Mouse (Mus musculus) kidney, embryonic 14.5 days (tissue): Measurements from ENCODE around the gene Steap3. TPM values are rescaled to one million over a fixed set of nuclear protein-coding genes. Genes with fewer than 3 reads are reported as not detected.

Experiments
- ATAC-seq: fragments of 200-750 bp; cut with Nextera tagmentation; 2 replicates; pipeline ENCODE4 v1.8.0; 2017; ENCODE audit warnings: moderate number of reproducible peaks, mild to moderate bottlenecking, moderate TSS enrichment, moderate library complexity; ENCODE audit not compliant: low FRiP score, low TSS enrichment
- H3K27ac ChIP-seq: fragments of 300-500 bp; sonication (generic); 2 replicates; pipeline ENCODE4 v1.5.1; 2014; ENCODE audit warnings: low read depth, mild to moderate bottlenecking, low read length, moderate library complexity, mixed read lengths
- H3K27me3 ChIP-seq: fragments of 300-500 bp; sonication (generic); 2 replicates; pipeline ENCODE4 v1.6.1; 2014; ENCODE audit warnings: mild to moderate bottlenecking, low read length; ENCODE audit not compliant: control insufficient read depth, insufficient read depth
- H3K36me3 ChIP-seq: fragments of 300-500 bp; sonication (generic); 2 replicates; pipeline ENCODE4 v1.6.1; 2014; ENCODE audit warnings: low read length, mixed read lengths; ENCODE audit not compliant: control insufficient read depth, insufficient read depth
- H3K4me1 ChIP-seq: fragments of 300-500 bp; sonication (generic); 2 replicates; pipeline ENCODE4 v1.6.1; 2014; ENCODE audit warnings: low read length, mixed read lengths; ENCODE audit not compliant: control insufficient read depth, insufficient read depth
- H3K4me2 ChIP-seq: fragments of 300-500 bp; sonication (generic); replicated peaks from 2 replicates; pipeline ENCODE4 v1.6.1; 2014; ENCODE audit warnings: low read depth, mild to moderate bottlenecking, low read length
- H3K4me3 ChIP-seq: fragments of 300-500 bp; sonication (generic); 2 replicates; pipeline ENCODE4 v1.5.1; 2014; ENCODE audit warnings: mild to moderate bottlenecking, low read length
- H3K9ac ChIP-seq: fragments of 300-500 bp; sonication (generic); 2 replicates; pipeline ENCODE4 v1.6.1; 2014; ENCODE audit warnings: low read depth, mild to moderate bottlenecking, low read length, moderate library complexity
- H3K9me3 ChIP-seq: fragments of 300-500 bp; sonication (generic); 2 replicates; pipeline ENCODE4 v1.6.1; 2016; ENCODE audit warnings: low read length; ENCODE audit not compliant: control insufficient read depth
- WGBS: fragments of 180-500 bp; shearing (Covaris S2); extraction: QIAGEN DNeasy Blood & Tissue Kit; methylation state at CpG from one replicate; pipeline ENCODE4 v1.1.7; 2014; 5-methylcytosine and 5-hydroxymethylcytosine counted together
- polyA plus RNA-seq: library from polyadenylated mRNA; unstranded; fragments of >200 nt; fragmentation: Nextera tagmentation; extraction: Ambion mirVana; gene quantifications from 2 replicates; pipeline ENCODE4 v1.2.1, GENCODE M21; 2014

The Steap3 gene
- polyA plus RNA-seq, 1 experiment from 2014 or later, result 2.2 TPM

- Histone ChIP-seq H3K36me3 (no peaks in the 10 kb centered on the region), H3K4me2 (no peak overlapping the region), H3K9me3 (peaks cover 4% of the 10 kb centered on the region; the same call in 1 of the 2 replicates), H3K4me3 (no peak overlapping the region), H3K9ac (no peak overlapping the region), H3K27me3 (no peaks in the 10 kb centered on the region), H3K4me1 (no peaks in the 10 kb centered on the region), H3K27ac (no peak overlapping the region)
- 92% methylated on average over 6 of the region's 6 CpGs for WGBS
- no peak for ATAC-seq
These were observed 83.3 kb downstream of the Steap3 start for GRCm38 (mm10) chr1:120189206-120189605.

DNA sequence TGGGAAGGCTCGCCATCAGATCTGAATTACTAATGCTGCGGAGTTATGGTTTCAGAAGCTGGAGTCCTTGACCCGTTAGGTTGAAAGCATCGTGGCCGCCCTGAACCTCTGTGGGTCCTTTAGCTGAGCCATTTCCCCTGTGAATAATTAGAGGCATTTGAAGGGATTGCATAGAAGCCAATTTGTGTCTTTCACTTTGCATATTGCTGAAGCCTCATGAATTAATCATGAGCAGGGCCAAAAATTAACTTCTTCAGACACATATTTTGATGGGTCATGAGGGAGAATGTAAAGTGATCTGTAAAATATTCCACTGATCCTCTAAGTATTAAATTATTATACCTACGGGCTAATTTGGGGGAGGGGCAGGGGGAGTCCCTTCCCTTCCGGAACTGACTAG is 85.4 kb downstream of the Steap3 start:
- Histone ChIP-seq H3K36me3 (no peaks in the 10 kb centered on the region), H3K4me3 (no peak overlapping the region), H3K9ac (no peak overlapping the region), H3K4me2 (no peak overlapping the region), H3K4me1 (no peaks in the 10 kb centered on the region), H3K27ac (no peak overlapping the region), H3K27me3 (no peaks in the 10 kb centered on the region), H3K9me3 (peaks cover 4% of the 10 kb centered on the region; the same call in 1 of the 2 replicates)
- ATAC-seq, result no peak
- 72% methylated on average over 7 of the region's 7 CpGs for WGBS

GRCm38 (mm10) chr1:120186655-120187054 is 85.8 kb downstream of the Steap3 start:
- Histone ChIP-seq H3K27me3 (no peaks in the 10 kb centered on the region), H3K27ac (no peak overlapping the region), H3K4me3 (no peak overlapping the region), H3K4me2 (no peak overlapping the region), H3K36me3 (no peaks in the 10 kb centered on the region), H3K9me3 (peaks cover 3% of the 10 kb centered on the region; the same call in 1 of the 2 replicates), H3K4me1 (no peaks in the 10 kb centered on the region), H3K9ac (no peak overlapping the region)
- 70% methylated on average over 9 of the region's 9 CpGs for WGBS
- ATAC-seq, result no peak

DNA sequence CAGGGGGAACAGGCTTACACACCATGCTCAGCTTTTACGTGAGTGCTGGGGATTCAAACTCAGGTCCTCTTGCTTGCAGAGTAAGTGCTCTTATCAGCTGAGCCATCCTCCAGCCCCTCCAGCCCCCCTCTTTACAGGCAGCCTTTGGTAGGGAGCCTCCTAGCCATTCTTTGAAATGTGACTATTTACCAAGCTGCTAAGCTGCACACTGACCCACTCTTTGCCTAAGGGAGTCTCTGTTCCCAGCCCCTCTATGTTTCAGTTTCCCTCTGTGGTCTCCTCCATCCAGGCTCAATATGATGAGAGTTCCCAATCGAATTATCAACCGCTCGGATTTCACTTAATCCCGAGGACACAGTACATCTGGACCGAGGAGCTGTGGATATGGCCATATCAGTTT is 86.3 kb downstream of the Steap3 start:
- H3K4me1 ChIP-seq, result no peaks in the 10 kb centered on the region
- no peak overlapping the region for H3K4me2 ChIP-seq
- WGBS, result 70% methylated on average over 6 of the region's 6 CpGs
- H3K9me3 ChIP-seq, result no peaks in the 10 kb centered on the region
- no peak overlapping the region for H3K4me3 ChIP-seq
- ATAC-seq, result no peak
- no peak overlapping the region for H3K27ac ChIP-seq
- no peak overlapping the region for H3K9ac ChIP-seq
- H3K27me3 ChIP-seq, result no peaks in the 10 kb centered on the region
- no peaks in the 10 kb centered on the region for H3K36me3 ChIP-seq

GRCm38 (mm10) chr1:120177141-120177540 is 95.4 kb downstream of the Steap3 start:
- 79% methylated on average over 8 of the region's 8 CpGs for WGBS
- no peaks in the 10 kb centered on the region for H3K9me3 ChIP-seq

GRCm38 (mm10) chr1:120176313-120176712 is 96.2 kb downstream of the Steap3 start:
- peak; percentile 78 for ATAC-seq
- WGBS, result 3% methylated on average over 14 of the region's 14 CpGs
- H3K27ac ChIP-seq, result no peak overlapping the region

More at GRCm38 (mm10) chr1:120177141-120177540, 95.4 kb downstream of the Steap3 start:
- Histone ChIP-seq H3K4me2 (no peak overlapping the region), H3K27ac (no peak overlapping the region), H3K4me1 (peaks cover 4% of the 10 kb centered on the region; the same call in 1 of the 2 replicates), H3K4me3 (no peak overlapping the region), H3K36me3 (no peaks in the 10 kb centered on the region), H3K27me3 (no peaks in the 10 kb centered on the region), H3K9ac (no peak overlapping the region)
- no peak for ATAC-seq

DNA sequence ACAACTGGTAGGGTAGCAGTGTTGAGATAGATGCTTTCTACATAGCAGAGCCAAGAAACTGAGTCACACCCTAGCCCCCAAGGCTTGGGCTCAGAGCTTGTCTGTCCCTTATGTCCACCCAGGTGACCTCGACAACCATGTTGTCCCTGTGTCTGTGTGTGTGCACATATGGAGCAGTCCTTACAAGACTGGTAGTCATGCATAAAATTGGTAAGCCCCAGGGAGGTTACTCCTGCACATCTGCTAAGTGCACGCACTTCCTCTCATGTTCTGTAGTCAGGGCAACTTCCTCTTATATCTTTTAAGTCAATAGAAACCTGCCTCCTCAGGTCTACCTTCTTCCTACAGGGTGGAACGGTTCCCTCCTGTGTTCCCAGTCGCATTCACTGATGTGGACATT is 97.5 kb downstream of the Steap3 start:
- H3K36me3 ChIP-seq, result no peaks in the 10 kb centered on the region
- no peak overlapping the region for H3K9ac ChIP-seq
- no peak overlapping the region for H3K4me3 ChIP-seq
- H3K27me3 ChIP-seq, result no peaks in the 10 kb centered on the region
- H3K4me2 ChIP-seq, result no peak overlapping the region
- no peak overlapping the region for H3K27ac ChIP-seq
- H3K9me3 ChIP-seq, result no peaks in the 10 kb centered on the region
- no peak for ATAC-seq
- H3K4me1 ChIP-seq, result peaks cover 4% of the 10 kb centered on the region; the same call in 1 of the 2 replicates
- 79% methylated on average over 4 of the region's 4 CpGs for WGBS

More at GRCm38 (mm10) chr1:120176313-120176712, 96.2 kb downstream of the Steap3 start:
- no peaks in the 10 kb centered on the region for H3K27me3 ChIP-seq
- H3K9me3 ChIP-seq, result no peaks in the 10 kb centered on the region
- peaks cover 4% of the 10 kb centered on the region; the same call in 1 of the 2 replicates for H3K4me1 ChIP-seq
- no peak overlapping the region for H3K4me2 ChIP-seq
- H3K4me3 ChIP-seq, result no peak overlapping the region
- no peak overlapping the region for H3K9ac ChIP-seq
- H3K36me3 ChIP-seq, result no peaks in the 10 kb centered on the region

DNA sequence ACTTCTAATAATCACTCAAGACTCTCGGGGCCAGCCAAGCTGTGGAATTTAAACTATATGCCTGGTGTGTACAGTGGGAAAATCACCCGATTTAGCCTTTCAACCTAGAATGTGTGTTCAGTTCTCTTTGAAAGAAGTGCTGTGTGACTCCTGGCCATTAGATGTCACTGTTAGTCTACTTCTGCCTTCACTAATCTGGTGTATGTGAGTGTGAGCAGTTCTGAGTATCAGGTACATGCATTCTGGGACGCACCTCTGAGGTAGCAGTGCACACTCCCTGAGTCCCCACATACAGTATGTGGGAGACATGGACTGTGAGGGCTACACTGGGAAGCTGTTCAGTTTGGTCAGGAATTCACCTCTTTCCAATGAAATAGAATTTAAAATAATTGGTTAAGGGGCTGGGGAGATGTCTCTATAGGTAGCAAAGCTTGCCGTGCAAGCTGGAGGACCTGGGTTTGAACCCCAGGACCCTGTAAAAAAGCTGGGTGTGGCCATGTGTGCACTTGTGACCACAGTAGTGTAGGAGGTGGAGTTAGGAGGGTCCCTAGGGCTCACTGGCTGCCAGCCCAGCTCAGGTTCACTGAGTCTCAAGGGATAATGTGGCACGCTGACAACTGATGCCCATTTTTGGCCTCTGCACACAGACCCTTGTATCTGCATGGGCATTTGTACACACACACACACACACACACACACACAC is 100.5 kb downstream of the Steap3 start:
- H3K36me3 ChIP-seq, result no peaks in the 10 kb centered on the region
- H3K4me3 ChIP-seq, result no peak overlapping the region
- H3K27me3 ChIP-seq, result no peaks in the 10 kb centered on the region
- H3K27ac ChIP-seq, result no peak overlapping the region
- H3K9me3 ChIP-seq, result no peaks in the 10 kb centered on the region
- H3K4me2 ChIP-seq, result no peak overlapping the region
- H3K4me1 ChIP-seq, result peaks cover 4% of the 10 kb centered on the region; the same call in 1 of the 2 replicates
- WGBS, result 58% methylated on average over 5 of the region's 5 CpGs
- no peak overlapping the region for H3K9ac ChIP-seq
- ATAC-seq, result peak; percentile 33; the same call in 1 of the 2 replicates

- ATAC-seq, result no peak
- Histone ChIP-seq H3K9ac (no peak overlapping the region), H3K27ac (no peak overlapping the region), H3K4me2 (no peak overlapping the region), H3K4me1 (no peaks in the 10 kb centered on the region), H3K27me3 (no peaks in the 10 kb centered on the region), H3K36me3 (no peaks in the 10 kb centered on the region), H3K4me3 (no peak overlapping the region), H3K9me3 (no peaks in the 10 kb centered on the region)
- WGBS, result 85% methylated on average over 7 of the region's 7 CpGs
These were observed 102.2 kb downstream of the Steap3 start for GRCm38 (mm10) chr1:120170307-120170706.
